Mouse (Mus musculus) lung, postnatal 14 days (tissue): ENCODE results near the gene Hist1h2an.
A peak's percentile ranks its signal among the peaks of the same experiment; 100 is the strongest.
"Not testable (repeated sequence)": the region's sequence is repeated elsewhere in the genome, so short reads cannot be mapped to it uniquely, and the experiment has no call there.

ENCODE experiments used
- DNase-seq: peaks from one replicate; pipeline ENCODE4 v3.0.0; 2021

The Hist1h2an gene

DNA sequence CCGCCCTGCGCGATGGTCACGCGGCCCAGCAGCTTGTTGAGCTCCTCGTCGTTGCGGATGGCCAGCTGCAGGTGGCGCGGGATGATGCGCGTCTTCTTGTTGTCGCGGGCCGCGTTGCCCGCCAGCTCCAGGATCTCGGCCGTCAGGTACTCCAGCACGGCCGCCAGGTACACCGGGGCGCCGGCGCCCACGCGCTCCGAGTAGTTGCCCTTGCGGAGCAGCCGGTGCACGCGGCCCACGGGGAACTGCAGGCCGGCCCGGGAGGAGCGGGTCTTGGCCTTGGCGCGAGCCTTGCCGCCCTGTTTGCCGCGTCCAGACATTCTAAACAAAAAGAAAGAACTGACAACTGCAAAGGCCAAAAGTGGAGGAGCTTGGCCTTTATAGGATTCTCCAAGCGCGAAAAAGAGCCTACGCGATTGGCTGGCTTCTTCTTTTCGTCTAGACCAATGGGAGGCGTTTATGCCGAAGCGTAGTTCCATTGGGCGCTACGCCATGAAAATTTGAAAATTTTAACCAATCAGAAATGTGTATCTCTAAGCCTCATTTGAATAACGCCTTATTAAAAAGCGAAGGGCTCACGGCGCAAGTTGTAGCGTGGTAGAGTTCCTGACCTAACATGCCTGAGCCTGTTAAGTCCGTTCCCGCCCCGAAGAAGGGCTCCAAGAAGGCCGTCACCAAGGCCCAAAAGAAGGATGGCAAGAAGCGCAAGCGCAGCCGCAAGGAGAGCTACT lies at the start of gene Hist1h2an, which contains the start of gene Hist1h2bp:
Gene Hist1h2an (minus strand): TSS at position 320 of the 731 bp plus-strand sequence.
Gene Hist1h2bp (plus strand): TSS at position 563 of the 731 bp plus-strand sequence.
- peak; percentile 90 for DNase-seq

DNA sequence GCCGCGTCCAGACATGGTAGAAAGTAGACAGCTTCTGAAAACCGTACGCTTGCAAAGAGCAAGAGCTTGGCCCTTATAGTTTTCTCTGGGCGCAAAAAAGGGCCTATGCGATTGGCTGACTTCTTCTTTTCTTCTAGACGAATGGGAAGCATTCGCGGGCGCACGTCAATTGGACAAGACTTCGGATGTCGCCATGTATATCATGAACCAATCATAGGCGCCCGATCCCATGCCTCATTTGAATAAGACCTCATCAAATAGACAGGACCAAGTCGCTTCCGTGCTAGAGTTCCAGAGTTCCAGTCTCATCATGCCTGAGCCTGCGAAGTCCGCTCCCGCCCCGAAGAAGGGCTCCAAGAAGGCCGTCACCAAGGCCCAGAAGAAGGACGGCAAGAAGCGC lies 46.4 kb upstream of the Hist1h2an start, which contains the start of the genes Hist1h2ap and Hist1h2br:
Gene Hist1h2ap (minus strand): TSS at position 47 of the 400 bp plus-strand sequence.
Gene Hist1h2br (plus strand): TSS at position 283 of the 400 bp plus-strand sequence.
- not testable (repeated sequence) for DNase-seq

DNA sequence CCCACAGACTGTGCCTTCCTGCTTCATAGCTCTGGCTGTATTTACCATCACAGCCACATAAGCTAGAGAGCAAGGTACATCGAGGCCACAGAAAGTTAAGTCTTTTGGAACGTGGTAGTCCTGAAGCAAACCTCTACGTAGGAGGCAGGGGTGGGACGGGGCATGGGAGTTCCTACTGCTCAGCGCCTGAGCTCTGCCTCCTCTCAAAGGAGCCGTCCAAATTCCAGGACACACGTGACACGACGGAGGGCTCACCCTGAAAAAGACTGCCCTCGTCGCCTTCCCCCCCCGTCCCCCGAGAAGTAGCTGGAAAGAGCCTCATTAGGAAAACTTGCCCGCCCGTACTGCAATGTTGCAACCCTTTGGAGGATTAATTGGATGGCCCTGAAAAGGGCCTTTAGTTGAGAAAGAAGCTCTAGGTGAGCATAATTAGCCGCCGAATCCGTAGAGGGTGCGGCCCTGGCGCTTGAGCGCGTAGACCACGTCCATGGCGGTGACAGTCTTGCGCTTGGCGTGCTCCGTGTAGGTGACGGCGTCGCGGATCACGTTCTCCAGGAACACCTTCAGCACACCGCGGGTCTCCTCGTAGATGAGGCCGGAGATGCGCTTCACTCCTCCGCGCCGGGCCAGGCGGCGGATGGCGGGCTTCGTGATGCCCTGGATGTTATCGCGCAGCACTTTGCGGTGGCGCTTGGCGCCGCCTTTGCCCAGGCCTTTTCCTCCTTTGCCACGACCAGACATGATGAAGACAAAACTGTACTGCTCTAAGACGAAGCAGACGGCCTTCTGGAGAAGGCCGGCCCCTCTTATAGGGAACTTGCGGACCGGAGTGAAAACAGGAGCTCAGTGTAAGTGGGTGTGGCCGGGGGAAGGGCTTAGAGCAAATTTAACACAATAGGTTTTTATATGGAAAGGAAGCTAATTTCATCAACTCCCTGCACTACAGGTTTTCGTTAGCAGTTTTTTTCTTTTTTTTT lies 44.7 kb upstream of the Hist1h2an start, which contains the start of gene Hist1h4n:
Gene Hist1h4n (minus strand): TSS at position 779 of the 977 bp plus-strand sequence.
- peak; percentile 19 for DNase-seq

DNA sequence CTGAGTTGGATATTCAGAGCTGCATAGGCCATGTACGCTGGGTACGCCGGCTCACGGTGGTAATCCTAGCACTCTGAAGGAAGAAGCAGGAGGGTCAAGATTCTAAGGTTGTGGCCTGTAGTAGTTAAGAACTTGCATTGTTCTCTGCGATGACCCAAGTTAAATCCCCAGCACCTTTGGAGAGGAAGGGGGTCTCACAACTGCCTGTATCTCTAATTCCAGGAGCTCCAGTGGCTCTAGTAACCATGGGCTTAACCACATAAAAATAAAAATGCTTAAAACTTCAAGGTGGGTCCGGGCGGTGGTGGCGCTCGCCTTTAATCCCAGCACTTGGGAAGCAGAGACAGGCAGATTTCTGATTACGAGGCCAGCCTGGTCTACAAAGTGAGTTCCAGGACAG lies 43.3 kb upstream of the Hist1h2an start:
- DNase-seq, result no peak

DNA sequence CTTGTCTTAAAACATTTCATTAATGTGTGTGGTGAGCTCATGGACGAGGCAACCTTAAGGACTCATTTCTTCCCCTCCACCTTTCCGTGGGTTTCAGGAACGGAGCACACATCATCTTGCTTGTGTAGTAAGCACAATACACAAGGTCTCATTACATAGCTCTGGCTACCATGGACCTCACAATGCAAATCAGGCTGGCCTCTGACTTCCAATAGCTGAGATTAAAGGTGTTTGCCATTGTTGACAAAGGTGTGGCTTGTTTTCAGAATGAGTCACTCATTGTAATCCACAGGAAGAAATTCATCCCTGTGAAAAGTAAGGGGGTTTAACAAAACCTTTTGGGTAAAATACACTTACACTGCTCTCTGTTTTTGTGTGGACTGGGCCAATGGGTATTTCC lies 41.5 kb upstream of the Hist1h2an start:
- no peak for DNase-seq

DNA sequence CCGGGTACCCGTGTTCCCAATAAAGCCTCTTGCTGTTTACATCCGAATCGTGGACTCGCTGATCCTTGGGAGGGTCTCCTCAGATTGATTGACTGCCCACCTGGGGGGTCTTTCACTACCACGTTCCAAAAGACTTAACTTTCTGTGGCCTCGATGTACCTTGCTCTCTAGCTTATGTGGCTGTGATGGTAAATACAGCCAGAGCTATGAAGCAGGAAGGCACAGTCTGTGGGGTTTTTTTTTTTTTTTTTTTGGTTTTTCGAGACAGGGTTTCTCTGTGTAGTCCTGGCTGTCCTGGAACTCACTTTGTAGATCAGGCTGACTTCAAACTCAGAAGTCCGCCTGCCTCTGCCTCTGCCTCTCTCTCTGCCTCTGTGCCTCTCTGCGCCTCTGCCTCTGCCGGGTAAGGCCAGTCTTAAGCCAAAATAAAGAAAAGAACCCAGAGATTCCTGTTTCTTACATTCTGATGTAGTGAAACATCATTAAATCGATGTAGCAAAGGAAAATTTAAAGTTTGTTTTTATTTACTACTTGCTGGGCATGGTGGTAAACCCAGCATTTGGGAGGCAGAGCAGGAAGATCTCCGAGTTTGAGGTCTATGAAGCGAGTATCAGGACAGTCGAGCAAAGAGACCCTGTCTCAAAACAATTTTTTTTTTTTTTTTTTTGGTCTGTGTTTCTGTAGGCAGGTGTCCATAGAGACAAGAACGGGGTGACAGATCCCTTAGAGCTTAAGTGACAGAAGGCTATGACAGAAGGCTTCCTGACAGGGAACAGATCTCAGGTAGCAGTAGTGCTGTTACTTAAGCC lies 33.3 kb upstream of the Hist1h2an start:
- DNase-seq, result not testable (repeated sequence)

DNA sequence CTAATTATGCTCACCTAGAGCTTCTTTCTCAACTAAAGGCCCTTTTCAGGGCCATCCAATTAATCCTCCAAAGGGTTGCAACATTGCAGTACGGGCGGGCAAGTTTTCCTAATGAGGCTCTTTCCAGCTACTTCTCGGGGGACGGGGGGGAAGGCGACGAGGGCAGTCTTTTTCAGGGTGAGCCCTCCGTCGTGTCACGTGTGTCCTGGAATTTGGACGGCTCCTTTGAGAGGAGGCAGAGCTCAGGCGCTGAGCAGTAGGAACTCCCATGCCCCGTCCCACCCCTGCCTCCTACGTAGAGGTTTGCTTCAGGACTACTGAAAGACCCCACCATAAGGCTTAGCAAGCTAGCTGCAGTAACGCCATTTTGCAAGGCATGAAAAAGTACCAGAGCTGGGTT lies 25.1 kb upstream of the Hist1h2an start:
- not testable (repeated sequence) for DNase-seq

DNA sequence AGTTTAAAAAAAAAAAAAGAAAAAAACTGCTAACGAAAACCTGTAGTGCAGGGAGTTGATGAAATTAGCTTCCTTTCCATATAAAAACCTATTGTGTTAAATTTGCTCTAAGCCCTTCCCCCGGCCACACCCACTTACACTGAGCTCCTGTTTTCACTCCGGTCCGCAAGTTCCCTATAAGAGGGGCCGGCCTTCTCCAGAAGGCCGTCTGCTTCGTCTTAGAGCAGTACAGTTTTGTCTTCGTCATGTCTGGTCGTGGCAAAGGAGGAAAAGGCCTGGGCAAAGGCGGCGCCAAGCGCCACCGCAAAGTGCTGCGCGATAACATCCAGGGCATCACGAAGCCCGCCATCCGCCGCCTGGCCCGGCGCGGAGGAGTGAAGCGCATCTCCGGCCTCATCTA lies 24.5 kb upstream of the Hist1h2an start, which contains the start of gene Hist1h4m:
Gene Hist1h4m (plus strand): TSS at position 208 of the 400 bp plus-strand sequence.
- DNase-seq, result peak; percentile 47

DNA sequence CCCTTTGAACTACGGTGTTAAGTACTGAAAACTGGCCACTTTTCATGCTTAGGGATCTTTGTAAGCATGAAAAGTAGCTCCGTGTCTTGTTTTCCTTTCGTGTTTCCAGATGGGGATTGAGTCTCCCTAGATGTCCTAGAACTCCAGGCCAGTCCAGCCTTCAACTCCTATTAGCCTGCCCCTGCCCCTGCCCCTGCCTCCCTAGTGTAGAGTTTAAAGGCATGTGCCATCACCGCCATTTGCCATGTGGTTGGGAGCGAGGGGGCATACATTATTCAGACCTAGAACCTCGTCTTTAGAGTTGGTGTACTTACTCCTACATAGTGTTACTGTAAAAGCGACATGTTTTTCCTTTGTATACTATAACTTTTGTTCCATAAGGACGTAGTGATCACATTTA lies 24.1 kb upstream of the Hist1h2an start:
- not testable (repeated sequence) for DNase-seq

DNA sequence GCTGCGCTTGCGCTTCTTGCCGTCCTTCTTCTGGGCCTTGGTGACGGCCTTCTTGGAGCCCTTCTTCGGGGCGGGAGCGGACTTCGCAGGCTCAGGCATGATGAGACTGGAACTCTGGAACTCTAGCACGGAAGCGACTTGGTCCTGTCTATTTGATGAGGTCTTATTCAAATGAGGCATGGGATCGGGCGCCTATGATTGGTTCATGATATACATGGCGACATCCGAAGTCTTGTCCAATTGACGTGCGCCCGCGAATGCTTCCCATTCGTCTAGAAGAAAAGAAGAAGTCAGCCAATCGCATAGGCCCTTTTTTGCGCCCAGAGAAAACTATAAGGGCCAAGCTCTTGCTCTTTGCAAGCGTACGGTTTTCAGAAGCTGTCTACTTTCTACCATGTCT lies 23.1 kb upstream of the Hist1h2an start, which contains the start of the genes Hist1h2bq and Hist1h2ao:
Gene Hist1h2bq (minus strand): TSS at position 125 of the 400 bp plus-strand sequence.
Gene Hist1h2ao (plus strand): TSS at position 393 of the 400 bp plus-strand sequence.
- not testable (repeated sequence) for DNase-seq

DNA sequence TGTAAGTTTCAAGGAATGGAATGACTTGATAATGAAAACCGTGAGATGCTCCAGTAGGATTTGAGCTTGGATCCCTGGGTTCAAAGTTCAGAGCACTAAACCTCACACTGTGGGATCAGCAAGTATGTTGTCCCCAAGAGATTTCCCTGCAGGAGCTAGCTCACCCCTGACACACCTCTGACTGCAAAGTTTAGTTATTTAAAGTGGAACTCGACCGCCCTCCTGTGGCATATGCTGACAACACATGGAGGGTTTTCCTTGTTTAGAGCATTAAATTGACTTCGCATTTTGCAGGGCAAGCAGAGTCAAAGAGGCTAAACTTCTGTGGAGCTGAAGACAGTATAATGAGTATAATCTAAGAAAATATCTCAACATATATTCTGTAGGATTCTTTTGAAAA lies 16.0 kb upstream of the Hist1h2an start:
- not testable (repeated sequence) for DNase-seq

DNA sequence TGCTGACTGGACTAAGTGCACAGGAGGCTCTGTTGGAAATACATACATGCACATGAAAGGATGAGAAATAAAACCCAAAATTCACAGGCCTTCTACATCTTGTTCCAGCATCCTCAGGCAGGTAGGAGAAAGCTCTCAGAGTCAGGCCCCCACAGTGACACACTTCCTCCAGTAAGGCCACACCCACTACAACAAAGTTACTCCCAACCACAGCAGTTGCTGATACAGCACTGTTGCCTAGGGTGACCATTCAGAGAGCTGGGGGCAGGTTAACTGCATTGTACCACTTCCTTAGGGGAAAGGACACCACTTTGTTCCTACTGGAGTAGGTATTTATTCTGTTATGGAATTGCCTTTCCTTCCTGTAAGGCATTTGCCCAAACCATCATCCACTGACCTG lies 10.1 kb upstream of the Hist1h2an start:
- DNase-seq, result not testable (repeated sequence)

DNA sequence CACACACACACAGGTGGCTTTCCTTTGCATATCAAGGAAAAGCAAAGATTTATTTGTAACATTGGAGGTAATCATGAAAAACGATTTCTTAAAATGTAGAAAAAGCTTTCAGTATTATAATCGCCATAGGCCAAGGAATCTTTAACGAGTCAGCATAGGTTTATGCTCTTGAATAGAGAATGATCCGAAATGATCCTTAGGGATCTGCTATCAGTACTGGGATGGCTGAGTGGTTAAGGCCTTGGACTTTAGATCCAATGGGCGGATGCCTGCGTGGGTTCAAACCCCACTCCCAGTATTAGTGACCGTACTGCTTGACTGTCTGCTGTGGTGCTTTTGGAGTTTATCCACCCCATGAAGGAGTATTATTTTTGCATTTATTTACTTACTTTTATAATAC lies 8.6 kb upstream of the Hist1h2an start:
- DNase-seq, result no peak

DNA sequence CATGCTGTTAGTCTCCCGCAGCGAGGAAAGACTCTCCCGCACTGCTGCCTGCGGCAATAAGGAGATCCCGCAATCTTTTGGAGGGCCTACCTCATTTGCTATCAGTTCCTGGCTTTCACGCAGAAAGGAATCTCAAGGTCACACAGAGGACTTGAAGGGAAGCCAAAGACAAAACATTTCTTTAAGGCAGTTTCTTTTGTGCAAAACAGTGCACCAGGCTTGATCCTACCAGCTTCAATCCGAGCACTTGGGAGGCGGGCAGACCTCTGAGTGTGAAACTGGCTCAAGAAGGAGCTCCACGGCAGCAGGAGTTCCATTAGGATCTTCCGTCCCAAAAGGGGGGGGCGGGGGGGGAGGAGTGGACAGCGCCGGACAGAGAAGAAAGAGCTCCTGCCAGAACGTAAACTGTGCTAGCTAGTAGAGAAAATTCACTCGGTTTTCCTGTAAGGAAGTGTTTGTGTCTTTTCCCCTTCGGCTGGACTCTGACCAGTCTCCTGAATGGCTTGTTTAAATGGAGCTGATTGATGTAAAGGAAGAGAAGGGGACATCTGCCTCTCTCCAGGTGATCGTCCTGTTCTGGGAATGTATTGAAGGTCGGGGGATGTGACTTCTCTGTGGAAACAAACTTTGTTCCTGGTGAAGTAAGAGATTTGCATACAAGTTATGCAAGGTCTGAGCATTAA lies 3.7 kb upstream of the Hist1h2an start:
- no peak for DNase-seq

DNA sequence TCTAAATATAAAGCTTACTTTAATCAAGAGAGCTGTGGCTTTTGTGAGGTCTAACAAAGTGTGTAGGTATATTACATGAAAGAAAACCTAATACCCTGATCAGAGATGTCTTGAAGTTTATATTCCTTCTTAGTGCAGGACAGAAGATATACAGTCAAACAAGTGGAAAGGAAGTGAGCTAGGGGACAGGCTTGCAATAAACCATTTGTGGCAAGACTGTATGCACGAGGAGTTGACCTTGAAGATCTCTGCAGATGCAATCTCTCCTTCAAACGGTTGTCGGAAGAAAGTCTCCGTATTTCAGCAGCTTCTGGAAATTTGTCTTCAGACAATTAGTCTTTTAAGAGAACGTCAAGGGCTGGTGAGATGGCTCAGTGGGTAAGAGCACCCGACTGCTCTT lies 2.9 kb upstream of the Hist1h2an start:
- no peak for DNase-seq

DNA sequence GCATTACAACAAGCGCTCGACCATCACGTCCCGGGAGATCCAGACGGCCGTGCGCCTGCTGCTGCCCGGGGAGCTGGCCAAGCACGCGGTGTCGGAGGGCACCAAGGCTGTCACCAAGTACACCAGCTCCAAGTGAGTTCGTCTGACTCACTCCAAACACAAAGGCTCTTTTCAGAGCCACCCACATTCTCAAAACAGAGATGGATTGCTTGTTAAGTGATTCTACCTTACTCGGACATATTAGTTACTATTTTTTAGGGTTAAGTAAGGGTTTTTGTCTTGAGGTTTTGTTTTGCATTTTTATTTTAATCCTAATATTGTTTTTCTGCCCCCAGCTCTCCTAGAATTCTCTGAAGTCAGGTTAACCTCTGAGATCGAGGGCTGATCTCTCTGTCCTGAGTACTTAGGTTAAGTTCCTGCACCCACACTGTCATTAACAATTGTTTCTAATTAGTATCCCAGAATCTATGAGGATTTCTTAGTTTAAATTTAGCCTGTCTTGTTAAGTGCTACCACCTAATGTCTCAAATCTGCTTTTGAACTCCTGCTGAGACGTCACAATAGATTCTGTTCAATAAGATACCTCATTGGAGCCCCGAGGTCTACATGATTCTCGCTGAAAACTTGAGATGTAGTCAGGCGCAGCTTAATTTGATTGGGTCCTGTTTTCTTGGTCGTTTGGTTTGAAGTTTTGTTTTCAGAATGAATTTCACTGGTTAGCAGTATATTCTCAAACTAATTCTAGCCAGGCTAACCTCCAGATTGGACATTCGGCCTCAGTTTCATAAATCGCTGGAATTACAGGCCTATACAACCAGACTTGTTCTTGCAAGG lies 959 bp upstream of the Hist1h2an start:
- DNase-seq, result no peak

DNA sequence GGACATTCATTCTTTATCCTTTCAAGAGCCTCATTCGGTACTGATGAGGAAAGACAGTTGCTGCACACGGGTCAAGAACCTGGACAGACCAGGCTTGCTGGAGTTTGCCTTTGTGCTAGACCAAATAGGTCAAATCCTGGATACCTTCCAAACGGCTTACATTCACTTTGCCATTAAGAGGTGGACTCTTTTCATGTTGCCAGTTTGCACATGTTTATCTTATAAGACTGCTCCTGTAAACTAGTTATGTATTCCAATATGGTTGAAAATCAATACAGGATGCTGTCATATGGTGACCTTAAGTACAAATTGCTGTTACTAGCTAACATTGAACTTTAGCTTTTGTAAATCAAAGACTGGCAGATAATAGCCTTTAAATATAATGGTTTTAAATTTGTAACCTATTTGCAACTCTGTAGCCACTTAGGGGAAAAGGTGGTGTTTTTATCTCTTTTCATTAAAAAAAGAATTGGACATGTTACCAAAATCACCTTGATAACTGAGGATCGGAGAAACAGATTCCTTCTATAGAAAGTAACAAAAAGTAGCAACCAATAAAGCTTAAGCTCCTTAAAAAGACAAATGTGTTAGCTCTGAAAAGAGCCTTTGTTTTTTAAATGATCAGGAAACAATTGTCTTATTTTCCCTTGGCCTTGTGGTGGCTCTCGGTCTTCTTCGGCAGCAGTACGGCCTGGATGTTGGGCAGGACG lies 674 bp downstream of the Hist1h2an start:
- DNase-seq, result no peak

DNA sequence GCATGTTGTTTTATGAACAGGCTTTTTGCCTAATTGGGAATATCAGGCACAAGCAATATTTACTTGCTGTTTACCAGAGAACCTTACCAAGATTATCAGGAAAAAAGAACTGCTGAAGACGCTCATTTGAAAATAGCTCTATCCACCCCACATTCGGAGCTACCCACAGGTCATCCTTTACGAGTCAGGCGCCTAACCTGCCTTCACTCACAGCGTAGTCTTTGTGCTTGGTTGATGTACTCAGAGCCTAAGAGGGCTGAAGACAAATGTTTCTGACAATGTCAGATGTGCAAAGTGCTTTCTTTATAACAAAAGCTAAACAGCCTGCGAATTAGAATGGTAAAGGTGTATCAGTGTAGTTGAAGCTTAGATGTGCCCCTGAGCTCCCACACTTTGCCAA lies 2.7 kb downstream of the Hist1h2an start:
- DNase-seq, result no peak

DNA sequence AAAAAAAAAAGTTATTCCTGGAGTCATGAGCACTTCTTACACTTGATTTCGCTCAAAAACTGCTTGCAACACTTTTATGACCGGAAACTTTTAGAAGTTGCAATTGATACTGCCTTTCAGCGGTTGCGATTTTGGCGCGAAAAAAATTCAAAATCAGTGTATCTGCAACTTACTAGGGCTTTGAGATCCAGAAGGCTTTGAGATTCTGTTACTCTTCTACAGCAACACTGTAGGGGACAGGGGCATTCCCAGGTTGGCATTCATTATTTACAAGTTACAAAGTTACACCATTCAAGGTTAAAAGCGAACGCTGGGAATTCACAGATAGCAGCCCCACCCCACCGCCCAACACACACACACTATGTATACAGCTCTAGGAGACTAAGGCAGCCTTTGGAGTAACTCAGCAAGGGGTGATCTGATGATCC lies 3.3 kb downstream of the Hist1h2an start:
- no peak for DNase-seq

DNA sequence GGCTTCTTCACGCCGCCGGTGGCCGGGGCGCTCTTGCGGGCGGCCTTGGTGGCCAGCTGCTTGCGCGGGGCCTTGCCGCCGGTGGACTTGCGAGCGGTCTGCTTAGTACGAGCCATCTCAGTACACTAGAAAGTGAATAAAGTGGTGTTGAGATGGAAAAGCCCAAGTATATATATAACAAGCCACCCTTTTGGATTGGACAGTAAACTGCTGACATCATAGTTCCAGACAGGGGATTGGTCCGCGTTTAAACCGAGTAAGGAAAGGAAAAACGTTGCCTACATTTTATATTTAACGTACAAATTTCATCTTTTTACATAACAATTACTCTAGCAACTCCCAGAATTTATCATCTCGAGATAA lies 3.8 kb downstream of the Hist1h2an start, which contains the start of gene Hist1h3i:
Gene Hist1h3i (minus strand): TSS at position 116 of the 363 bp plus-strand sequence.
- peak; percentile 42 for DNase-seq
